Mouse (Mus musculus): ENCODE measurements around the gene Sft2d1.

DNA sequence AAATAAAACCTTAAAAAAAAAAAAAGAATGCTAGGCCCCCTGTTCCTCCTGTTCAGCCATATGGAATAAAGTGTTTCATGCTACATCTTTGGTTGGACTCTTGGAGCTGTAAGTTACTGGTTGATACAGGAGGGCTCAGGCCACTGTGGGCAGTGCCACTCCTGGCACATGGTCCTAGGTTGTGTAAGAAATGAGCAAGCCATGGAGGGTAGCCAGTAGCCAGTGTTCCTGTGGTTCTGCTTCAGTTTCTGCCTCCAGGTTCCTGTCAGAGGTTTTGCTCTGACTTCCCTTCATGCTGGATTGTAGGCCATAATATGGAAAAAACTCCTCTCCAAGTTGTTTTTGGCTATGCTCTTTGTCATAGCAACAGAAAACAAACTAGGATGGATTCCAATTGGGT is 20.2 kb upstream of the Sft2d1 start:
- TF ChIP-seq POLR2A (IDR thresholded peaks at IDR 0.05; ENCODE audit: low read depth, low read length) (no peak), CTCF (IDR thresholded peaks at IDR 0.05; ENCODE audit: extremely low read depth, insufficient read length, insufficient replicate concordance, low read depth, low read length) (no peak)

All from small intestine, adult 2 months (tissue).